Mouse (Mus musculus): Measurements from ENCODE around the gene Src.

GRCm38 (mm10) chr2:157441363-157441762, 23.1 kb downstream of the Src start:
- no peak for TF ChIP-seq CTCF (IDR thresholded peaks at IDR 0.05; ENCODE audit: insufficient read depth, low read length)
- TF ChIP-seq POLR2A (IDR thresholded peaks at IDR 0.05; ENCODE audit: borderline replicate concordance, extremely low read depth, low read depth, low read length): no peak
